Mouse (Mus musculus): ENCODE data around the gene 1700020L24Rik. TPM values are rescaled to one million over a fixed set of nuclear protein-coding genes. Genes with fewer than 3 reads are reported as not detected.

1700020L24Rik gene
- polyA plus RNA-seq (2012; rRNA removed): 0.56 and 0.61 TPM in 2 replicates

DNA sequence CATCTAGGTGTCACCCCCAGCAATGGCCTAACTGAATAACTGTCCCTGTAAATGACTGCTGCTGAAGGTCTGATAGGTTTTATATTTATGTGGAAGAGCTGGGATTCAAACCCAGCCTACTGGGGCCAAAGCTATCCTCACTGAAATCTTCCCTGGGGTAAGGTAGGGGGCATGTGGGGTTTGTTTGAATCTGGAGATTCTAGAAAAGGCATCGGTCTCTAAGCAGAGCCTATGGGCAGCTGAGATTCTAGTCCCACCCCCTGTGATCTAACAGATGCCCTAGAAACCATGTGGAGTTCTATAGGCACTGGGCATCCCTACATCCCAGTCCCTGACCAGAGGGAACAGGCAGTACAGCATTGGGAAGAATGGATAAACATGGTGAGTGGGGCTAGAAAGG lies at the start of gene 1700020L24Rik:
TSS of gene 1700020L24Rik (plus strand) at position 301 of the 400 bp plus-strand sequence.
- DNase-seq (ENCODE audit: low spot score): no peak

GRCm38 (mm10) chr11:83393062-83393461 lies 44.4 kb upstream of the 1700020L24Rik start:
- DNase-seq (ENCODE audit: low spot score): no peak

DNA sequence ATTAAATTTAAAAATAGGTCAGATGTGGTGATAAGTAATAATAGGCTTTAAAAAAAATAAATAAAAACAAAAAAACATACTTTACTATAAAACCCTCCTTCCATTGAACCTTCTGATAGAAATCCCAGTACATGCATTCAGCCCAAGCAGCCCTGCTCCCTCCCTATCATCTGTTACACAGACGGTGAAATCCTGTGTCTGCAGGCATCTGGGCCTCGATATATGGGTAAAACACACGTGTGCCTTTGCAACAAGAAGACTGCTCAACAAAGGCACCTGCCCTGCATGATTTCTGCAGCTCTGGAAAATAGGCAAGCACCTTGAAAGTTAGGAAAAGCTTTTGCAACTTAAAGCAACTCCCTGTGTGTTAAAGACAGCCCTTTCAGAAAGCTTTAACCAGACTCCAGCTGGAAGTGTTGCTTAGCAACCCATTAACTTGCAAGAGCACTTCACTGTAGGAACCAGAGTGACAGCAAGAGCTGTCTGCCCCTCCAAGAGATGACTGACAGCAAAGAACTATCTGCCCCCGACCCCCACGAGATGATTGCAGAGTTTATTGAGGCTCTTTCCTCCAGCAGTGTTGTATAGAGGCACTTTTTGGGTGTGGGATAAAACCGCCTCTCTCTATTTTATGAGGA lies 42.6 kb upstream of the 1700020L24Rik start:
- DNase-seq (ENCODE audit: low spot score): no peak

DNA sequence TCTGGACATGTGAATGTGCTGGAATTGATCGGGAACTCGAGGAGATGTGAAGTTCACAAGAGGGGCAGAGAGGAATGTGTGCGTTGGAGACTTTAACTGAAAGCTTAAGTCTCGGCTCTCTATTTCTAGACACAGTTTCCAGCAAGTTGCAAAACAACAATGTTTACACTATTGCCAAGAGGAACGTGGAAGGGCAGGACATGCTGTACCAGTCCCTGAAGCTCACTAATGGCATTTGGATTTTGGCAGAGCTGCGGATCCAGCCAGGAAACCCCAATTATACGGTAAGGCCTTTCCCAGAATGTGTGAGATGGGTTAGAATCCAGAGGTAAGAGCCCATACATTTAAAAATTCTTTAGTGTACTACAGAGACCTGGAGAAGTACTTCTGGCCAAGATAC lies 39.9 kb upstream of the 1700020L24Rik start:
- DNase-seq (ENCODE audit: low spot score): no peak

- no peak for DNase-seq (ENCODE audit: low spot score)
Observed at GRCm38 (mm10) chr11:83398724-83399123, 38.8 kb upstream of the 1700020L24Rik start.

DNA sequence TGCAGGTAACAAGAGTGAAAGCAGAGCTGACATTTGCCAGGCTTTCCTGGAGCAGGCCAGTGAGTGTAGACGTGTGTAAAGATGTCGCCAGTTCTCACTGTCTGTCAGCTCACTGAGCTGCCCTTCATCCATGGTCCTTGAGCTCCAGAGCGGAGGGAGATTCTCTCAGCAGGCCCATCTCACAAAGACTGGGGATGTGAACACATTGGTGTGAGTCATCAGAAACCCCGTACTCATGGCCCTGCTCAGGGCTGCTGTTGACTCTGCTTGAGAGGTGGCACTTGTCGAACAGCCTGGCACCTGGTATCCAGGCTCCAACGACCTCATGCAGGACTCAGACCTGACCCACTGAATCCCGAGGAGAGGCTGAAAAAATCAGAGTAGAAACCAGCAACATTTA lies 33.7 kb upstream of the 1700020L24Rik start:
- no peak for DNase-seq (ENCODE audit: low spot score)

DNA sequence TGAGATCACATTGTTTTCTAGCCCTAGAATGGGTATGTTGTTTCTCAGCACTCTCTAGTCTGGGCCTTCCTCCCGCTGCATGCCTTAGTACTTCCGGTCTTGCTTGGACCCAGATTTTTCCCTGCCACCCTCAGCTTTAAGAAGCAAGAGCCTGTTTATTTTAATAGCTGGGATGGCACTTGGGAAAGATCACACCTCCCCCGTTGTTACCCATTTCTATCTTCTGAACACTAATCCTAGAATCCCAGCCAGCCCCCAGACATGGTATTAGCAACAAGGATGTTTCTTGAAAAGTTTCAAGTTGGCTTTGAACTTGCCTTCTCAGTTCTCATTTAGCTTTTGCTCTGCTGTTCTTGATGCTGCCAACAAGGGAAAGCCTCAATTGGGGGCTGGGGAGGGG lies 31.1 kb upstream of the 1700020L24Rik start:
- no peak for DNase-seq (ENCODE audit: low spot score)

DNA sequence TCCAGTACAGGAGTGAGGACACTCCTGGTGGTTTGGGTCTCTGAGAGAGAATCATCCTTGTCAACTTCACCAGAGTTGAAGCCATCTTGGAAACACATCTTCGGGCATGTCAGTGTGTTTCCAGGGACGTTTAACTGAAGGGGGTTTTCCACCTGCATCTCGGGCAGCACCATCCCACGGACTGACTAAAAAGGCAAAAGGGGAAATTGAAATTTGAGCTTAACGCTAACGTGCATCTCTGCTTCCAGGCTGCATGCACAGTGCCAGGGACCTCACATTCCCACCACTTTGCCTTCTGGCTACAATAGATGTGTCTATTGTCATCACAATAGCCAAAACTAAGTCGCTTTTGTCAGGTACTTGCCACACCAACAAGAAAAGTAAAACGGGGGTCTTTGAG lies 29.2 kb upstream of the 1700020L24Rik start:
- no peak for DNase-seq (ENCODE audit: low spot score)

GRCm38 (mm10) chr11:83409087-83409754 lies 28.3 kb upstream of the 1700020L24Rik start, which contains the start of gene Rasl10b:
Gene Rasl10b, plus strand, starts transcription at chr11:83409137.
- DNase-seq (ENCODE audit: low spot score): no peak

DNA sequence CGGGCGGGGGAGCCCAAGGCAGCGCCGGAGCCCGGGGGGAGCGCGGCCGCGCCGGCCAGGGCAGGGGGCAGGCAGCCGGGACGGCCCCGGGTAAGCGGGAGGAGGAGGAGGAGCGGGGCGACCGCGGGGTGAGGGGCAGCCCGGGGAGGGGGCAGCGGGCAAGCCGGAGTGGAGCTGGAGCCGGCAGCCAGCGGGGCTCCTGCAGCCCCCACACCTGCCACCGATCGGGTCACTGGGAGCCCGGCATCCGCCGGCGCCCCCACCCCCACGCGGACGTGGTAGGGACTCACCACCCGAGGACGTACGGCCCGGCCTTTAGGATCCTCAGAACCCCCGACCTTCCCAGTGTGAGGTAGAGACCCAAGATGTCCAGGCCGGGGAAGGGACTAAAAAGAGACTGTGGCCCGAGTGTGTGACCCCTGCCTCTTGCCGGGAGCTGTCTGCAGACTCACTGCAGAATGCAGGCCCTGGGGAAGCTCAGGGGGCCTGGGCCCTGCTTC lies 27.6 kb upstream of the 1700020L24Rik start:
- no peak for DNase-seq (ENCODE audit: low spot score)

- no peak for DNase-seq (ENCODE audit: low spot score)
Observed at GRCm38 (mm10) chr11:83410510-83410909, 27.0 kb upstream of the 1700020L24Rik start.

GRCm38 (mm10) chr11:83417080-83417479 lies 20.4 kb upstream of the 1700020L24Rik start:
- DNase-seq (ENCODE audit: low spot score): no peak

GRCm38 (mm10) chr11:83417708-83418107 lies 19.8 kb upstream of the 1700020L24Rik start:
- DNase-seq (ENCODE audit: low spot score): no peak

DNA sequence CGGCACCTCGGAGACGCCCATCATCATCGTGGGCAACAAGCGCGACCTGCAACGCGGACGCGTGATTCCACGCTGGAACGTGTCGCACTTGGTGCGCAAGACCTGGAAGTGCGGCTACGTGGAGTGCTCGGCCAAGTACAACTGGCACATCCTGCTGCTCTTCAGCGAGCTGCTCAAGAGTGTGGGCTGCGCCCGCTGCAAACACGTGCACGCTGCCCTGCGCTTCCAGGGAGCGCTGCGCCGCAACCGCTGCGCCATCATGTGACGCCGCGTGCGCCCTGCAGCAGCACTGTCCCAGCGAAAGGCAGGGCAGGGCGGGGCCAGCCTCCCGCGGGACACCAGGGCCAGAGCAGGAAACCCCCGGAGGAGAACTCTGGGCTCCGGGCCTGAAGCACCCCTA lies 18.9 kb upstream of the 1700020L24Rik start:
- DNase-seq (ENCODE audit: low spot score): no peak

- no peak for DNase-seq (ENCODE audit: low spot score)
Observed at GRCm38 (mm10) chr11:83420338-83420737, 17.1 kb upstream of the 1700020L24Rik start.

DNA sequence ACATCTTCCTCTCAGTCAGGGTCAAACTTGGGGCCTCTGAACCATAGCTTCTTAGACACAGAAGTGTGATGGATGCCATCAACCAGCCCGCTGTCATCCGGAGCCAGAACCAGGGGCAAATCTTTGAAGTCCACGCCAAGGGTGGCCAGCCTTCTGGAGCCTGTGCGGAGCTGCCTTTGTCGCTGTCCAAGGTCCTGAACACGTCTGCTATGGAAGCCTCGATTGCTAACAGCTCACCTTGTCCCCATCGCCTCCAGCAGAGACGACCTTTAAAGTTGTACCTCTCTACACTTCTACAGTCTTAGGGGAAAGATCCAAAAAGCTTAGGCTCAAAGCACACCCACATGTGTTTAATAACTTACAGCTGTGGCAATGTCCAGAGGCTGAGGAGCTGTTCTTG lies 16.2 kb upstream of the 1700020L24Rik start:
- DNase-seq (ENCODE audit: low spot score): peak; percentile 50

GRCm38 (mm10) chr11:83424681-83425080 lies 12.8 kb upstream of the 1700020L24Rik start:
- DNase-seq (ENCODE audit: low spot score): no peak

GRCm38 (mm10) chr11:83426964-83427363 lies 10.5 kb upstream of the 1700020L24Rik start:
- DNase-seq (ENCODE audit: low spot score): no peak

DNA sequence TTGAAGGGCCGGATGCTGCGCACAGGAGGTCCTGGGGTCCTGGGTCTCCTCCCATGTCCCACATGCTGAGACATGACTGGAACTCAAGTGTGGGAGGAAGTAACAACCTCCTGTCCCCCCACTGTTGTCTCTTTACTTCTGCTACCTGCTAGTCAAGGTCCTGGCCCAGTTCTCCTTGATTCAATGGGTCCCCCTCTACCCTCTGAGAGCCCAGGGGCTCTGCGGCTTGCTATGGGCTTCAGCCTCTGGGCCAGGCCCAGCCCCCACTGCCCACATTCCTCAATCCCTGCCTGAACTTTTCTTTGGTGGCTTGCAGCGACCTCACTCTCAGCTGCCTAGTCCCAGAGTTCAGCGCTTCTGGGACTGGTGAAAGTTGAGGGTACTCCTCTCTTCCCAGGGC lies 8.1 kb upstream of the 1700020L24Rik start, which contains the start of gene Gas2l2:
TSS of gene Gas2l2 (minus strand) at position 101 of the 400 bp plus-strand sequence.
- no peak for DNase-seq (ENCODE audit: low spot score)

GRCm38 (mm10) chr11:83432533-83432932 lies 4.9 kb upstream of the 1700020L24Rik start:
- DNase-seq (ENCODE audit: low spot score): no peak

DNA sequence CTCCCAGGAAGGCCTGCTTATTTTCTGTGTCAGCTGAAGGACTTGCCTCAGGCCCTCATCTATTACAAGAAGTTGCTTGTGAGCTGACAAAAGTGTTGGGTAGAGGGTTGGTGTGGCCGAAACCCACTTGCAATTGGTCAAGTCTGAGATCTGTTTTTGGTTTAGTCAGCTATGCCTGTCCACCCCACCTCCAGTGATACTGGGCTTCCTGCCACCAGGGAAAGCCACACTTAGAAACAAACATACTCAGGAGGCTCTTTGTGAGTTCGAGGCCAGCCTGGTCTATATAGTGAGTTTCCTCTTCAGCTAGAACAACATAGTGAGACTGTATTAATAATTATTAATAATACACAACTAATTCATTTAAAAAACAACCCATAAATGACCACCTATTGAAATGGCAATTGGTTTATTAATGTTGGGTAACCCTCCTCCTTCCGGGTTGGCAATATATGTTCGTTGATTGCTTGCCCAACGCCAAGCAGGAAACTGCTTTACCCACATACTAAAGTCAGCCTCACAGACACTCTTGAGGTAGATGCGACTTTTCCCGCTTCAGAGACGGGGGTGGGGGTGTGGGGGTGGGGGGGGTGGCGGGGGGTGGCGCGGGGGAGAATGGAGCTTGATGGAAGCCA lies 2.1 kb downstream of the 1700020L24Rik start:
- DNase-seq (ENCODE audit: low spot score): no peak
